Mouse (Mus musculus) CH12.LX (cell line): Measurements from ENCODE around the gene Erich4. TPM values are rescaled to one million over a fixed set of nuclear protein-coding genes. Genes with fewer than 3 reads are reported as not detected.

Source experiments
- DNase-seq: peaks from one replicate; pipeline ENCODE4 v3.0.0-alpha.2; 2013; ENCODE audit errors: extremely low read depth
- H3K27ac ChIP-seq: 2 replicates; pipeline ENCODE4 v1.5.1; 2012; ENCODE audit warnings: low read depth, mild to moderate bottlenecking, control low read depth, moderate library complexity; ENCODE audit not compliant: insufficient read depth
- H3K27me3 ChIP-seq: replicated peaks from 2 replicates; pipeline ENCODE3; 2012; ENCODE audit warnings: inconsistent platforms
- H3K36me3 ChIP-seq, 2 experiments: replicated peaks in 1 of 2; 2 replicates each; pipeline versions ENCODE3 to v1.6.1; 2012; ENCODE audit warnings: inconsistent platforms in 1 of 2, low read length in 1 of 2, mild to moderate bottlenecking in 1 of 2, mixed read lengths in 1 of 2, moderate library complexity in 1 of 2; ENCODE audit not compliant: control insufficient read depth in 1 of 2, insufficient read depth in 1 of 2
- H3K4me1 ChIP-seq, 2 experiments: 2 replicates each; pipeline ENCODE4 v1.6.1; 2012; ENCODE audit warnings: inconsistent platforms in 1 of 2, moderate library complexity in 1 of 2; ENCODE audit not compliant: insufficient read depth in 2 of 2, control insufficient read depth in 1 of 2
- H3K4me2 ChIP-seq: 2 replicates; pipeline ENCODE4 v1.6.1; 2012; ENCODE audit warnings: low read depth, mild to moderate bottlenecking, control low read depth; ENCODE audit not compliant: poor library complexity, insufficient read depth, severe bottlenecking
- H3K4me3 ChIP-seq, 3 experiments: fragments of 150-350 bp in 1 of 3; sonication (generic) in 1 of 3; replicated peaks in 1 of 3; 2 replicates each; pipeline versions ENCODE3 to v1.5.1; 2011 to 2012; ENCODE audit warnings: low read depth in 2 of 3, low read length in 2 of 3, mild to moderate bottlenecking in 2 of 3, moderate library complexity in 2 of 3, control low read depth in 1 of 3, improper control_type of control experiment in 1 of 3, inconsistent platforms in 1 of 3, mixed read lengths in 1 of 3; ENCODE audit not compliant: poor library complexity in 1 of 3
- H3K79me2 ChIP-seq: replicated peaks from 2 replicates; pipeline ENCODE4 v1.6.1; 2012; ENCODE audit warnings: mild to moderate bottlenecking, moderate library complexity; ENCODE audit not compliant: control insufficient read depth, poor library complexity, insufficient read depth, severe bottlenecking; ENCODE audit errors: extremely low read depth
- H3K9ac ChIP-seq: 2 replicates; pipeline ENCODE4 v1.6.1; 2012; ENCODE audit warnings: low read depth, mild to moderate bottlenecking, control low read depth, moderate library complexity; ENCODE audit not compliant: insufficient read depth
- H3K9me3 ChIP-seq: replicated peaks from 2 replicates; pipeline ENCODE3; 2012; ENCODE audit warnings: low read length, inconsistent platforms, mixed read lengths
- BHLHE40 ChIP-seq: IDR thresholded peaks from 2 replicates; pipeline ENCODE4 v1.6.1; 2011; ENCODE audit warnings: mild to moderate bottlenecking, low read depth, low read length, improper control_type of control experiment
- CHD1 ChIP-seq: IDR thresholded peaks from 2 replicates; pipeline ENCODE4 v1.6.1; 2012; ENCODE audit warnings: low read depth, low read length, improper control_type of control experiment, inconsistent platforms
- CHD2 ChIP-seq: IDR thresholded peaks from 2 replicates; pipeline ENCODE4 v1.6.1; 2011; ENCODE audit warnings: low read length, improper control_type of control experiment
- ELF1 ChIP-seq: IDR thresholded peaks from 2 replicates; pipeline ENCODE4 v1.6.1; 2014; ENCODE audit warnings: low read depth, mild to moderate bottlenecking, inconsistent platforms, low read length, improper control_type of control experiment
- EP300 ChIP-seq: IDR thresholded peaks from 2 replicates; pipeline ENCODE4 v1.6.1; 2011; ENCODE audit warnings: low read length, improper control_type of control experiment
- ETS1 ChIP-seq: conservative IDR thresholded peaks from 2 replicates; pipeline ENCODE4 v1.6.1; 2012; ENCODE audit warnings: low read depth, mild to moderate bottlenecking, inconsistent platforms, low read length, improper control_type of control experiment, moderate library complexity
- GABPA ChIP-seq: IDR thresholded peaks from 2 replicates; pipeline ENCODE4 v1.6.1; 2012; ENCODE audit warnings: low read depth, low read length, improper control_type of control experiment, inconsistent platforms; ENCODE audit not compliant: insufficient replicate concordance
- HCFC1 ChIP-seq: IDR thresholded peaks from 2 replicates; pipeline ENCODE4 v1.6.1; 2012; ENCODE audit warnings: low read depth, mild to moderate bottlenecking, inconsistent platforms, low read length, improper control_type of control experiment
- IRF4 ChIP-seq: IDR thresholded peaks from 2 replicates; pipeline ENCODE4 v1.6.1; 2014; ENCODE audit warnings: low read depth, mild to moderate bottlenecking, inconsistent platforms, low read length, improper control_type of control experiment
- JUND ChIP-seq: conservative IDR thresholded peaks from 2 replicates; pipeline ENCODE4 v1.6.1; 2011; ENCODE audit warnings: low read depth, low read length, improper control_type of control experiment
- KAT2A ChIP-seq: IDR thresholded peaks from 2 replicates; pipeline ENCODE4 v1.6.1; 2012; ENCODE audit warnings: low read length, improper control_type of control experiment, inconsistent platforms; ENCODE audit not compliant: insufficient replicate concordance
- MAZ ChIP-seq: IDR thresholded peaks from 2 replicates; pipeline ENCODE4 v1.6.1; 2012; ENCODE audit warnings: low read depth, mild to moderate bottlenecking, inconsistent platforms, low read length, improper control_type of control experiment, moderate library complexity
- MEF2A ChIP-seq: IDR thresholded peaks from 2 replicates; pipeline ENCODE4 v1.6.1; 2014; ENCODE audit warnings: low read depth, mild to moderate bottlenecking, inconsistent platforms, low read length, improper control_type of control experiment, borderline replicate concordance
- MXI1 ChIP-seq: IDR thresholded peaks from 2 replicates; pipeline ENCODE4 v1.6.1; 2011; ENCODE audit warnings: mild to moderate bottlenecking, low read depth, low read length, improper control_type of control experiment
- NELFE ChIP-seq: IDR thresholded peaks from 2 replicates; pipeline ENCODE4 v1.6.1; 2011; ENCODE audit warnings: low read depth, low read length, improper control_type of control experiment
- PAX5 ChIP-seq: IDR thresholded peaks from 2 replicates; pipeline ENCODE4 v1.6.1; 2012; ENCODE audit warnings: low read length, inconsistent platforms, mixed read lengths
- POLR2AphosphoS2 ChIP-seq: IDR thresholded peaks from 2 replicates; pipeline ENCODE4 v1.6.1; 2011; ENCODE audit warnings: low read depth, low read length, improper control_type of control experiment
- RCOR1 ChIP-seq: conservative IDR thresholded peaks from 2 replicates; pipeline ENCODE4 v1.6.1; 2012; ENCODE audit warnings: low read depth, mild to moderate bottlenecking, inconsistent platforms, low read length, improper control_type of control experiment
- SIN3A ChIP-seq: IDR thresholded peaks from 2 replicates; pipeline ENCODE4 v1.6.1; 2012; ENCODE audit warnings: low read length, improper control_type of control experiment, inconsistent platforms
- TCF12 ChIP-seq: IDR thresholded peaks from 2 replicates; pipeline ENCODE4 v1.6.1; 2014; ENCODE audit warnings: low read depth, mild to moderate bottlenecking, inconsistent platforms, low read length, improper control_type of control experiment
- UBTF ChIP-seq: IDR thresholded peaks from 2 replicates; pipeline ENCODE4 v1.6.1; 2012; ENCODE audit warnings: low read depth, mild to moderate bottlenecking, inconsistent platforms, low read length, improper control_type of control experiment, moderate library complexity
- ZKSCAN1 ChIP-seq: IDR thresholded peaks from 2 replicates; pipeline ENCODE4 v1.6.1; 2012; ENCODE audit warnings: low read depth, inconsistent platforms, low read length, improper control_type of control experiment, borderline replicate concordance
- ZMIZ1 ChIP-seq: IDR thresholded peaks from 2 replicates; pipeline ENCODE4 v1.6.1; 2012; ENCODE audit warnings: low read depth, mild to moderate bottlenecking, inconsistent platforms, low read length, improper control_type of control experiment
- ZNF384 ChIP-seq: IDR thresholded peaks from 2 replicates; pipeline ENCODE4 v1.6.1; 2012; ENCODE audit warnings: low read depth, low read length, improper control_type of control experiment, inconsistent platforms
- dilution Hi-C: fragments of 300-500 bp; cut with MboI; formaldehyde crosslinking; loops from 2 replicates; pipeline ENCODE4 v1.14.3; 2020; ENCODE audit warnings: low sequenced_read_pairs; ENCODE audit not compliant: extremely low pct_unique_long_range_greater_than_20kb, extremely low pct_ligation_motif_present
- in situ Hi-C: fragments of 300-500 bp; cut with MboI; formaldehyde crosslinking; loops from 3 replicates; pipeline ENCODE4 v1.14.3; 2019; ENCODE audit warnings: low sequenced_read_pairs, low pct_ligation_motif_present, low pct_unique_long_range_greater_than_20kb, mixed read lengths
- polyA plus RNA-seq: library from polyadenylated mRNA; unstranded; fragments of >175 nt; gene quantifications from 2 replicates; pipeline ENCODE4 v1.2.1, GENCODE M21; 2012; ENCODE audit warnings: low read depth; ENCODE audit not compliant: insufficient read length
- total RNA-seq, 2 experiments: library from RNA; depleted of rRNA; stranded (reverse); fragments of 300-350 nt in 1 of 2; fragments of >200 nt in 1 of 2; gene quantifications; 2 replicates each; pipeline ENCODE4 v1.2.3; 2012 to 2014

Gene Erich4
- total and polyA plus RNA-seq, 3 experiments: not detected

DNA sequence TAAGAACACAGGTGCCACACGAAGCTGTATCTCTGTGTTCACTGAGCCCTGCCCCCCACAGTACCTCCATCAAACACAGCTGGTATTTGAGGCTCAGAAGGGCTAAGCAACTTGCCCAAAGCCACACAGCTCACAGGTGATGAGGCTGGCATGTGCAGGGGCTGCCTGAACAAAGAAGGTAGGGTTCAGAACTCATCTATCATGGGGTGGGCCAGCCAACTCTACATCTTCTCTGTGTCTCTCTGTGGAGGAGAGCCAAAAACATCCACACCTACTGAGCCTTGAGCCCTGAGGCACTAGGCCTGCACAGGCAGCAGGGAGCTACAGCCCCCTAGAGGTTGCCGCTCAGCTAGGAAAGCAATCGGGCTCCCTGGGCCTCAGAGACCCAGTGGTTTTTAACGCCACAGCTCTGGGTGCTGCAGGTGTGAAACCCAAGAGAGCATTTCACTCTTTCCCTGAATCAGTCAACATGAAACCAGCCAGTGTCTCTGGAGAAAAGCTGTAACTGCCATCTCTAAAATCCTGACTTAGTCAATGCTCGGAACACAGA is 32.0 kb upstream of the Erich4 start (continued):
- TF ChIP-seq POLR2AphosphoS2: no peak
- peak; percentile 95 for TF ChIP-seq EP300
- TF ChIP-seq ELF1: no peak
- peak; percentile 52 for TF ChIP-seq ZNF384
- TF ChIP-seq MEF2A: peak; percentile 78
- no peak for TF ChIP-seq CHD2
- TF ChIP-seq JUND: peak; percentile 86
- TF ChIP-seq KAT2A: no peak
- no peak for TF ChIP-seq ZMIZ1
- TF ChIP-seq RCOR1: peak; percentile 77; the same call in 1 of the 2 replicates
- no peak for TF ChIP-seq GABPA
- no peak for TF ChIP-seq CHD1
- TF ChIP-seq MAZ: no peak
- TF ChIP-seq, all 38 proteins: peak for 22

DNA sequence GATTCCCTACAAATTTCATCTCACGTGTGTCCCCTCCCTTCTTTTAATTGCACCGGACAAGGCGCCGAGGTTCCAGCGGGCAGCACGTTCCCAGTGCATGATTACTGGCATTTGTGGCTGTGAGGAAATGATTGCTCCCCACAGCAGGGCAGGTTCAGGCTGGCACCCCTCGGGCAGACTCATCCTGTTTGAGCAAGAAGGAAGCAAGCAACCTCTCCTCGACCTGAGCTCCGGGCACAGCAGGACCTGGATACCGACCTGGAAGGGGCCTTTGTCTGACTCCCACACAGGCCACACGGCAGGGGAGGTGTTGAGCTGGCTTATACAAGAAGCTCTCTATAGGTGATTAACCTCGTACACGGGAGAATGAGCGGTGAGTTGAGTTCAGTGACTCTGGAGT is 29.4 kb upstream of the Erich4 start:
- no peaks in the 10 kb centered on the region for H3K27me3 ChIP-seq
- no peak overlapping the region for H3K4me2 ChIP-seq
- in situ Hi-C loops: no loop called here
- no peak for TF ChIP-seq PAX5
- no peak for TF ChIP-seq ETS1
- TF ChIP-seq SIN3A: no peak
- no peak for TF ChIP-seq ZNF384
- no peak for TF ChIP-seq MXI1
- no peak for TF ChIP-seq NELFE
- TF ChIP-seq ZKSCAN1: no peak
- TF ChIP-seq UBTF: no peak
- H3K9ac ChIP-seq: no peak overlapping the region
- no peaks in the 10 kb centered on the region for H3K9me3 ChIP-seq
- H3K36me3 ChIP-seq: peaks cover 0 to 9% of the 10 kb centered on the region in 2 experiments
- dilution Hi-C loops: no loop called here
- no peaks in the 10 kb centered on the region for H3K79me2 ChIP-seq
- H3K4me1 ChIP-seq: peaks cover 12 to 42% of the 10 kb centered on the region in 2 experiments
- H3K4me3 ChIP-seq: no peak overlapping the region
- no peak overlapping the region for H3K27ac ChIP-seq
- no peak for DNase-seq

DNA sequence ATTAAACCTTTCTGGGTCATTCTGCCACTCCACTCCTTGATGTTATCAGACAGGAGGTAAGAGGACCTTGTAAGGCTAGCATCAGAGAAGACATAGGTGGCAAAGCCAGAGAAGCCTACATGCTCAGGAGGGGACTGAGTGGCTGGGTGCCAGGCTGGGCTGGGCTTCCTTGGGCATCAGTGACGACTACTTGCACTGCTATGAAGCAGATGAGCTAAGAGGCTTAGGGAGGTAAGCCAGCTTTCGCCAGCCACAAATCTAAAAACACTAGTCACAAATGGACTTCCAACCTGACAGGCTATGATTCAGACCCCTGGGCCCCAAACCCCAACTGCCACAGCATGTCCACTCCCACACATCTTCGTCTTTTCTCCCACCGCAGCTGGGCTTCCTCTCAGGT is 28.9 kb upstream of the Erich4 start:
- H3K79me2 ChIP-seq: no peaks in the 10 kb centered on the region
- no peak overlapping the region for H3K4me3 ChIP-seq
- no peaks in the 10 kb centered on the region for H3K9me3 ChIP-seq
- H3K27me3 ChIP-seq: no peaks in the 10 kb centered on the region
- dilution Hi-C loops (no loop called here), in situ Hi-C loops (no loop called here)
- peaks cover 0 to 12% of the 10 kb centered on the region in 2 experiments for H3K36me3 ChIP-seq
- TF ChIP-seq JUND (no peak), GABPA (no peak), IRF4 (no peak), ZKSCAN1 (no peak), RCOR1 (no peak), BHLHE40 (no peak), HCFC1 (no peak), TCF12 (no peak)
- H3K9ac ChIP-seq: no peak overlapping the region
- no peak overlapping the region for H3K27ac ChIP-seq
- no peak overlapping the region for H3K4me2 ChIP-seq
- no peak for DNase-seq
- H3K4me1 ChIP-seq: peaks cover 12 to 38% of the 10 kb centered on the region in 2 experiments
